Mouse (Mus musculus) brain, embryonic 18.5 days (tissue): ENCODE measurements at regions not wholly inside any gene's neighbourhood (a gene's known extent, or its start where the extent isn't known, plus 50 kb on each side); places are given as distances from the start of the nearest gene placed in this dataset.
"Not testable (repeated sequence)": the region's sequence is repeated elsewhere in the genome, so short reads cannot be mapped to it uniquely, and the experiment has no call there.

Experiments used
- DNase-seq: peaks from one replicate; pipeline ENCODE4 v3.0.0-alpha.2; 2012; ENCODE audit warnings: low read depth, low spot score

GRCm38 (mm10) chr13:97487746-97488473 is 247.0 kb downstream of the Enc1 start:
- no peak for DNase-seq

- DNase-seq = no peak
Measured at GRCm38 (mm10) chr13:97486490-97486889, 245.6 kb downstream of the Enc1 start.

GRCm38 (mm10) chr13:97485886-97486285 is 245.0 kb downstream of the Enc1 start:
- DNase-seq = no peak

- DNase-seq = no peak
Measured at GRCm38 (mm10) chr13:97484808-97485545, 244.1 kb downstream of the Enc1 start.

GRCm38 (mm10) chr13:97483681-97484080 is 242.8 kb downstream of the Enc1 start:
- DNase-seq = no peak

GRCm38 (mm10) chr13:97482439-97482946 is 241.6 kb downstream of the Enc1 start:
- no peak for DNase-seq

- no peak for DNase-seq
Measured at GRCm38 (mm10) chr13:97481259-97481658, 240.4 kb downstream of the Enc1 start.

- no peak for DNase-seq
Measured at GRCm38 (mm10) chr13:97479066-97479586, 238.2 kb downstream of the Enc1 start.

- no peak for DNase-seq
Measured at GRCm38 (mm10) chr13:97473971-97474365, 233.1 kb downstream of the Enc1 start.

GRCm38 (mm10) chr13:97473256-97473970 is 232.5 kb downstream of the Enc1 start:
- no peak for DNase-seq

- no peak for DNase-seq
Measured at GRCm38 (mm10) chr13:97469999-97470398, 229.1 kb downstream of the Enc1 start.

GRCm38 (mm10) chr13:97468874-97469593 is 228.1 kb downstream of the Enc1 start:
- peak; percentile 34 for DNase-seq

GRCm38 (mm10) chr13:97466585-97466984 is 225.7 kb downstream of the Enc1 start:
- DNase-seq = not testable (repeated sequence)

GRCm38 (mm10) chr13:97463798-97464197 is 222.9 kb downstream of the Enc1 start:
- DNase-seq = no peak

- no peak for DNase-seq
Measured at GRCm38 (mm10) chr13:97462884-97463235, 222.0 kb downstream of the Enc1 start.

GRCm38 (mm10) chr13:97462110-97462883 is 221.4 kb downstream of the Enc1 start:
- no peak for DNase-seq

- DNase-seq = no peak
Measured at GRCm38 (mm10) chr13:97461207-97461606, 220.3 kb downstream of the Enc1 start.

- DNase-seq = no peak
Measured at GRCm38 (mm10) chr13:97459106-97459505, 218.2 kb downstream of the Enc1 start.

GRCm38 (mm10) chr13:97455961-97456360 is 215.1 kb downstream of the Enc1 start:
- no peak for DNase-seq

- no peak for DNase-seq
Measured at GRCm38 (mm10) chr13:97454715-97455114, 213.8 kb downstream of the Enc1 start.

- no peak for DNase-seq
Measured at GRCm38 (mm10) chr13:97453469-97453868, 212.6 kb downstream of the Enc1 start.
